9 mouse cellular contexts compared by ENCODE assay signal in the genomic region with DNA sequence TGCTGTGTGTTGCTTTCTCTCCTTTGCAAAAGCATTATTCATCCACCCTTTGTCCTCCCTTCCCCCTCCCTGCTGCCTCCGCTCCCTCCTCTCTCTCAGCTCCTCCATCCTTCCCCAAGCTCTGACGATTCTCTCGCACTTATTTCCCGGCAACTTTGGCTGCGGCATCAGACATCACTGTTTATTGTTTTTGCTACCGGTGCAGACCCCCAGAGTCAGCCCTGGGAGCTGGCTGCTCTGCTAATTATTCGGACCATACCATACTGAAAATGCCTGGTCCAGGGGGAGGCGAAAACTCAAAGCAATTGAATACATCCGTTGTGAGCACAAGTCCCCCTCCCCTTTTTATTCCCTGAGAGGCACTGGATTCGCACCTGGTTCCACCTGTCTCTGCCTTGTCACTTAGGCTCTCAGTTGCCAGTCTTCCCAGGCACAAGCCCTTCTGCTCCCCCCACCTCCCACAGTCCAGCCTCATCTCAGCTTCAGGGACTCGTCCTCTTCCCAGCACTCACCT. TPM values are rescaled to one million over a fixed set of nuclear protein-coding genes. Genes with fewer than 3 reads are reported as not detected.
DNase-seq lines count a peak whose midpoint lies in the region; ATAC-seq lines count a peak whose summit lies in the region.
"Had no signal": no experiment of that assay in that cellular context is flagged by ENCODE, and none has a peak within 500 bp of the region (broad histone marks: within the 10 kb centered on the region; RNA-seq: fewer than 3 reads in every experiment).

No protein-coding gene starts in this region.

- H3K27me3 ChIP-seq in lung, embryonic 15.5 days, result peaks cover 16% of the 10 kb centered on the region; the same call in 1 of the 2 replicates
- no peaks in the 10 kb centered on the region for H3K27me3 ChIP-seq in forebrain, embryonic 11.5 days (ENCODE audit: control insufficient read depth, insufficient read depth, low read length)
- H3K27me3 ChIP-seq in limb, embryonic 13.5 days, result no peaks in the 10 kb centered on the region

- no peak for DNase-seq in lung, postnatal 36 days
- peak; percentile 64 to 65 for DNase-seq in cerebellum, adult 18-20 months
- peak; percentile 70 for DNase-seq in forebrain, embryonic 11.5 days (ENCODE audit: low spot score)
- peak; percentile 67 for DNase-seq in retina, embryonic 14.5 days (ENCODE audit: low spot score)
- DNase-seq in lung, adult 18-20 months, result no peak

- H3K4me1 ChIP-seq in lung, embryonic 15.5 days, result peaks cover 53% of the 10 kb centered on the region
- peaks cover 50% of the 10 kb centered on the region for H3K4me1 ChIP-seq in forebrain, embryonic 11.5 days (replicated peaks; ENCODE audit: control insufficient read depth, insufficient read depth, low read length)
- peaks cover 60% of the 10 kb centered on the region for H3K4me1 ChIP-seq in limb, embryonic 13.5 days

- no peak overlapping the region for H3K27ac ChIP-seq in lung, embryonic 15.5 days
- H3K27ac ChIP-seq in forebrain, embryonic 11.5 days (ENCODE audit: low read depth, low read length), result peak overlapping the region; percentile 59
- peak overlapping the region; percentile 33; the same call in 1 of the 2 replicates for H3K27ac ChIP-seq in limb, embryonic 13.5 days

- H3K9ac ChIP-seq in lung, embryonic 15.5 days, result peak overlapping the region; percentile 32
- H3K9ac ChIP-seq in forebrain, embryonic 11.5 days (ENCODE audit: low read length), result peak overlapping the region; percentile 79
- H3K9ac ChIP-seq in limb, embryonic 13.5 days, result peak overlapping the region; percentile 72

- WGBS in lung, embryonic 15.5 days, result under 1% methylated on average over 11 of the region's 11 CpGs
- under 1% methylated on average over 11 of the region's 11 CpGs for WGBS in forebrain, embryonic 11.5 days
- WGBS in limb, embryonic 13.5 days, result under 1% methylated on average over 11 of the region's 11 CpGs

- no peak for ATAC-seq in lung, embryonic 15.5 days (ENCODE audit: borderline replicate concordance, extremely low read depth, low FRiP score, low TSS enrichment)
- ATAC-seq in forebrain, embryonic 11.5 days (replicated peaks; ENCODE audit: low FRiP score), result peak; percentile 40
- ATAC-seq in limb, embryonic 13.5 days (ENCODE audit: low FRiP score, low read depth), result no peak
- no peak for ATAC-seq in monocyte, adult 5-6 weeks (replicated peaks; ENCODE audit: insufficient number of reproducible peaks, low FRiP score, low TSS enrichment, poor library complexity, severe bottlenecking)

- H3K4me2 ChIP-seq in lung, embryonic 15.5 days, result peak overlapping the region; percentile 46
- peak overlapping the region; percentile 77 for H3K4me2 ChIP-seq in forebrain, embryonic 11.5 days (ENCODE audit: low read depth, low read length, severe bottlenecking)
- H3K4me2 ChIP-seq in limb, embryonic 13.5 days (replicated peaks), result peak overlapping the region; percentile 73

- H3K9me3 ChIP-seq in lung, embryonic 15.5 days, result no peaks in the 10 kb centered on the region
- no peaks in the 10 kb centered on the region for H3K9me3 ChIP-seq in forebrain, embryonic 11.5 days (ENCODE audit: control insufficient read depth, low read length)
- H3K9me3 ChIP-seq in limb, embryonic 13.5 days, result no peaks in the 10 kb centered on the region

- peak overlapping the region; percentile 37 for H3K4me3 ChIP-seq in lung, embryonic 15.5 days
- peak overlapping the region; percentile 53 for H3K4me3 ChIP-seq in forebrain, embryonic 11.5 days (ENCODE audit: low read depth, low read length)
- peak overlapping the region; percentile 55 for H3K4me3 ChIP-seq in limb, embryonic 13.5 days

- no peaks in the 10 kb centered on the region for H3K36me3 ChIP-seq in lung, embryonic 15.5 days
- H3K36me3 ChIP-seq in forebrain, embryonic 11.5 days (ENCODE audit: control insufficient read depth, insufficient read depth, low read length), result no peaks in the 10 kb centered on the region
- no peaks in the 10 kb centered on the region for H3K36me3 ChIP-seq in limb, embryonic 13.5 days

RNA-seq across cellular contexts. Expression of a gene that starts 0.6 kb away (rescaled TPM):
- polyA plus RNA-seq in lung, embryonic 15.5 days (2015; fragmentation: Nextera tagmentation; extraction: Ambion mirVana), result 6.3 and 6.6 TPM in 2 replicates
- 12.7 and 13.2 TPM in 2 replicates for polyA plus RNA-seq in forebrain, embryonic 11.5 days (2014; fragmentation: Nextera tagmentation; extraction: Ambion mirVana)
- 10.2 and 11.2 TPM in 2 replicates for polyA plus RNA-seq in limb, embryonic 13.5 days (2015; fragmentation: Nextera tagmentation; extraction: Ambion mirVana)
- not detected in 3 replicates for total RNA-seq in monocyte, adult 5-6 weeks (2017)

RNA-seq across cellular contexts. Expression of a gene that starts 7.3 kb away (rescaled TPM):
- polyA plus RNA-seq in lung, embryonic 15.5 days (2015; fragmentation: Nextera tagmentation; extraction: Ambion mirVana), result 27.1 and 29.3 TPM in 2 replicates
- 44.5 and 45.1 TPM in 2 replicates for polyA plus RNA-seq in forebrain, embryonic 11.5 days (2014; fragmentation: Nextera tagmentation; extraction: Ambion mirVana)
- polyA plus RNA-seq in limb, embryonic 13.5 days (2015; fragmentation: Nextera tagmentation; extraction: Ambion mirVana), result 39.7 and 41.0 TPM in 2 replicates
- 29.1 to 46.4 TPM (median 29.3 TPM) in 3 replicates for total RNA-seq in monocyte, adult 5-6 weeks (2017)

RNA-seq across cellular contexts. Expression of a gene that starts 9.0 kb away (rescaled TPM):
- polyA plus RNA-seq in lung, embryonic 15.5 days (2015; fragmentation: Nextera tagmentation; extraction: Ambion mirVana), result 7.3 and 9.8 TPM in 2 replicates
- 3.7 and 4.3 TPM in 2 replicates for polyA plus RNA-seq in forebrain, embryonic 11.5 days (2014; fragmentation: Nextera tagmentation; extraction: Ambion mirVana)
- 11.4 and 12.9 TPM in 2 replicates for polyA plus RNA-seq in limb, embryonic 13.5 days (2015; fragmentation: Nextera tagmentation; extraction: Ambion mirVana)
- total RNA-seq in monocyte, adult 5-6 weeks (2017), result not detected in 3 replicates
- total RNA-seq: common myeloid progenitor, adult 5-6 weeks had no signal

RNA-seq across cellular contexts. Expression of a gene that starts 19.4 kb away (rescaled TPM):
- 24.5 and 24.9 TPM in 2 replicates for polyA plus RNA-seq in lung, embryonic 15.5 days (2015; fragmentation: Nextera tagmentation; extraction: Ambion mirVana)
- 27.7 and 28.4 TPM in 2 replicates for polyA plus RNA-seq in forebrain, embryonic 11.5 days (2014; fragmentation: Nextera tagmentation; extraction: Ambion mirVana)
- 25.6 and 27.8 TPM in 2 replicates for polyA plus RNA-seq in limb, embryonic 13.5 days (2015; fragmentation: Nextera tagmentation; extraction: Ambion mirVana)
- total RNA-seq in monocyte, adult 5-6 weeks (2017), result 22.4 to 46.2 TPM (median 25.7 TPM) in 3 replicates

RNA-seq across cellular contexts. Expression of a gene that starts 40.8 kb away (rescaled TPM):
- polyA plus RNA-seq in lung, embryonic 15.5 days (2015; fragmentation: Nextera tagmentation; extraction: Ambion mirVana), result 92.3 and 104 TPM in 2 replicates
- 30.4 and 35.7 TPM in 2 replicates for polyA plus RNA-seq in forebrain, embryonic 11.5 days (2014; fragmentation: Nextera tagmentation; extraction: Ambion mirVana)
- polyA plus RNA-seq in limb, embryonic 13.5 days (2015; fragmentation: Nextera tagmentation; extraction: Ambion mirVana), result 25.4 and 30.1 TPM in 2 replicates
- not detected in 3 replicates for total RNA-seq in monocyte, adult 5-6 weeks (2017)
- total RNA-seq: common myeloid progenitor, adult 5-6 weeks had no signal

Comparison
In these comparisons a context has a peak if more than half of its experiments do, and no peak if none do; other contexts are left out.
1. DNase-seq: peak in cerebellum, adult 18-20 months (2 of 2), forebrain, embryonic 11.5 days (single experiment) and retina, embryonic 14.5 days (single experiment); none in lung, postnatal 36 days (single experiment) and lung, adult 18-20 months (0 of 2).
2. Peak in every context shown above with its lines, with median percentiles within 50 percentile points of each other: H3K4me2 ChIP-seq, H3K4me3 ChIP-seq and H3K9ac ChIP-seq.